Mouse (Mus musculus) heart, postnatal 25 days (tissue): ENCODE results near the gene Cfap126. TPM values are rescaled to one million over a fixed set of nuclear protein-coding genes. Genes with fewer than 3 reads are reported as not detected.
"Not testable (repeated sequence)": the region's sequence is repeated elsewhere in the genome, so short reads cannot be mapped to it uniquely, and the experiment has no call there.

Source experiments
- DNase-seq: peaks from one replicate; pipeline ENCODE4 v3.0.0; 2022; ENCODE audit warnings: low spot score
- intact Hi-C: fragments of 180-260 bp; cut with DNase I; formaldehyde crosslinking; loops from one replicate; pipeline ENCODE4 v1.15.1; 2025
- total RNA-seq, 2 experiments: library from RNA; stranded (reverse); gene quantifications; 2 replicates each; pipeline ENCODE4 v1.2.3; 2021

Cfap126 gene
- total RNA-seq, 2 experiments from 2014 or later, result 0.34 to 1.1 TPM

DNA sequence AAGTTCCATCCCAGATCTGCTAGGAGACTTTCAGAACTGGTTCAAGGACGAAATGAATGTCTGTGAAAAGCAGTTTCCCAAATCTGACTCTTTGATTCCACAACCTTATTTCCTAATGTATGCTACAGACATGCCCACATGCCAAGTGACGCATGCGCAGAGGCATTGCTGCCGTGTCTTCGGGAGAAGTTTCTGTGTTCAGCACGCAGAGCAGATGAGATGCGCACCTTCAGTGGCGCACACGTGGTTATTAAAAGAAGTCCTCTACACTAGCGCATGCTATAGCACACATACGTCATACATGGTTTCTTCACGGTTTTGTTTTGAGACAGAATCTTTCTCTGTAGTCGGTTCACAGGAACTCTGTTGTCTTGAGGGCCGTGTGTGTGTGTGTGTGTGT lies 5.7 kb downstream of the Cfap126 start:
- no peak for DNase-seq
- intact Hi-C loops, result loop anchor here (2.0 to 10.0 kb wide), 5 partner anchors 33 to 355 kb away; partner anchors contain the start of genes Mpz and Sdhc

- intact Hi-C loops, result no loop called here
- no peak for DNase-seq
Measured at GRCm38 (mm10) chr1:171120893-171121292, 7.2 kb downstream of the Cfap126 start.

- no peak for DNase-seq
- intact Hi-C loops, result no loop called here
Measured at GRCm38 (mm10) chr1:171121839-171122238, 8.1 kb downstream of the Cfap126 start.

DNA sequence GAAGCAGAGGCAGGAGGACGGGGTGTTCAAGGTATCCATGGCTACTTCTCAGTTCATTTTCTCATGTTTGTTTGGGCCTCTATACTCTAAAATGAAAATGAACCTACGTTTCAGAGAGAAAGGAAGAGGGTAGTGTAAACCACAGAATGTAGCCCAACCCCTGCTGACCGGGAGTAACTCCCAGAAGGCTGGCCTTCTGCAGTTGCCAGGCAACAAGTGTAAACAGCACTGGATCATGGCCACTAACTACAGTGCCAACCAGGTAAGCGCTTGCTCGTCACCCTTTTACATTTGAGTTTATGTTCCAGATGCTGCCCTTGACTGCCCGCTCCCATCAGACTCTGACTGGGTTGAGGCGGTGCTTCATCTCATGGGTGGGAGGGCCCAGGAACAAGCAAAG lies 9.2 kb downstream of the Cfap126 start:
- no peak for DNase-seq
- intact Hi-C loops, result no loop called here

DNA sequence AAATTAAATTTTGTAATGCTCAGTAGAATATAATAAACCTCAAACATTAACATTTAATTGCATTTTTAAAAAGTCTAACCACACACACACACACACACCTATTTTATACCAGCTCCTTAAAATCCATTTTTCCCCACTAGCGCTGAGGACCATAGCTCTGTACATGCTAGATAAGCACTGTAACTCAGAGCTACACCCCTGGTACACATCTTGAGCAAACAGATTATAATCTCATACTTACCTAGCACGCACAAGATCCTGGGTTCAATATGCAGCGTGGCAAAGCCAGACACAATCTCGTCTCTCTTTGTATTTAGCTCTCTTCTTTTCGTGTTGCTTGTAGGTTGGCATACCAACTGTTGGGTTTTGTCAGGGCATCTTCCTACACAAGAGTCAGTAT lies 10.7 kb downstream of the Cfap126 start:
- no peak for DNase-seq
- intact Hi-C loops, result no loop called here

DNA sequence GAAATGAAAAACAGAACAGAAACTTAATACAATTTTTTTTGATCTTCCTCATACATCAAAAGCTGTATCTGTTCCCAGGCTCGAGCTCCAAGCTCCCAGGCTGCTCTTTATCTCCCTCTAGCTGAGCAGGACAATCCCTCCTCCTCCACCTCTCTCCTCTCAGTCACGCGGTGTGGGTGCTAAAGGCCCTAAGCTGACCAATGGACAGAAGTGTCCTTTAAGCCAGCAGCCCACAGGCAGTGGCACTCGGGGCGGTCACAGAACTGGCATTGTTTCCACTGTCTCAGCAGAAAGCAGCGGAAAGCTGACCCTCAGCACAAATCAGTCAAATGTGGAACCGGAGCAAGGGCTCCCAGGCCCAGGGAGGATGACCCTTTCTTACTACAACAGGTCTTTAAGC lies 15.5 kb downstream of the Cfap126 start:
- peak; percentile 31 for DNase-seq
- intact Hi-C loops, result no loop called here

DNA sequence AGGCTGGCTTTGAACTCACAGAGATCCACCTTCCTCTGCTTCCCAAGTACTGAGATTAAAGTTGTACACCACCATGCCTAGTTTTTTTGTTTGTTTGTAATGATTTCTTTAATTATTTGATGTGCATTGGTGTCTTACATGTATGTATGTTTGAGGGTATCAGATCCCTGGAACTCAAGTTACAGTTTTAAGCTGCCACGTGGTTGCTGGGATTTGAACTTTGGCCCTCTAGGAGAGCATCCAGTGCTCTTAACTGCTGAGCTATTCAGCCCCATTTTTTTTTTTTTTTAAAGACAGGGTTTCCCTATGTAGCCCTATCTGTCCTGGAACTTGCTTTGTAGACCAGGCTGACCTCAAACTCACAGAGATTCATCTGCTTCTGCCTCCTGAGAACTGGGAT lies 17.3 kb downstream of the Cfap126 start:
- intact Hi-C loops, result no loop called here
- no peak for DNase-seq

DNA sequence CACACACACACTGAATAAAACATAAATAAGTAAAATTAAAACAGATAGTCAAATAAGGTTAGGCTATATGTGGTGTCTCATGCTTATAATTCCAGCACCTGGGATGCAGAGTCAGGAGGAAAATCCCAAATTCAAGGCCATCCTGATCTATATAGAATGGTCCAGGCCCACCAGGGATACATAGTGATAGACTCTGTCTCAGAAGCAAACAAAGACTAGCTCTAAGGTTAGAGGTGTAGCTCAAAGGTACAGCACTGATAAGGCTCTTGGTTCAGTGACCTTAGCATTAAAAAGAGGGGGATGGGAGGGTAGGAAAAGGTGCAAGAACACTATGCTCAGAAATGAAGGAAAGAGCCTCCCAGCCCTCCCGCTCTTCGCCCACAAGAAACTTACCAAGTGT lies 21.9 kb downstream of the Cfap126 start:
- DNase-seq, result no peak
- intact Hi-C loops, result no loop called here

GRCm38 (mm10) chr1:171137486-171138155 lies 23.9 kb downstream of the Cfap126 start:
- not testable (repeated sequence) for DNase-seq

GRCm38 (mm10) chr1:171142981-171143380 lies 29.3 kb downstream of the Cfap126 start:
- DNase-seq, intact Hi-C loops: not testable (repeated sequence)

More at GRCm38 (mm10) chr1:171137486-171138155, 23.9 kb downstream of the Cfap126 start:
- intact Hi-C loops, result not testable (repeated sequence)

DNA sequence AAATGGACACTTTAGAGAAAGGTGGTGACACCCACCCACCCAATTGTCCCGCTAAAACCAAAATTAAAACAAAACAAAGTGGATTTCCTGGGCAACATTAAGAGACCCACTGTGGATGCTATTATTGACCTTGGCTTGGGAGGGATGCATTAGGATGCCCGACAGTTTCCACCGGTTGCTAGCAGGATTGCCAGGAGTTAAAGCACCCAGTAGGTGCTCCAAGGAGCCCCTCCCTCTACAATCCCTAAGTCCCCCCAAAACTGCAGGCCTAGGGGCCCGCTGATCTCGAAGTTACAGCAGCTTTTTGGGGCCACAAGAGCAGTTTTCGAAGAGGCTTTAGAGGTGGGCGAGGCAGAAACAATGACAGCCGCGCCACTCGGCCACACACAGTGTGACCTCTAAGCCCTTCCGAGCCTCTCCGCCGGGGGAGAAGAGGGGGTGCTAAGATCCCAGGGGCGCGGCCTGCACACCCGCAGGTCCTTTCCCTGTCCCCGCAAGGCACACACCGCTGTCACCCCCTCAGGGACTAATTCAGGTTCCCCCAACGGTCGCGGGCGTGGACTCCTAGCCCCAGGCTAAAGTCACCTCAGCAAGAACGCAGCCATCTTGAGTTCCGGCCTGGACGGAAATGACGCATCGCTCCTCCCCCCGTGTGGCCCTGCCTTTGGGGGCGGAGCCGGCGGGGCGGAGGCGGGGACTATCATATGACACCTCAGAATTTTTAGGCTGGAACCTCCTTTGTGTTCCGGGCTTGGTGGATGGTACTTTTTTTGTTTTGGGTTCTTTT lies 36.4 kb downstream of the Cfap126 start, which contains the start of the genes Sdhc and Mpz:
Gene Sdhc (minus strand): TSS at position 630 of the 787 bp plus-strand sequence.
Gene Mpz (plus strand): TSS at position 738 of the 787 bp plus-strand sequence.
- intact Hi-C loops, result loop anchor here (5.0 kb wide), 1 partner anchor 33 kb away; no protein-coding TSS in a partner anchor
- DNase-seq, result peak; percentile 92

GRCm38 (mm10) chr1:171150838-171151391 lies 37.2 kb downstream of the Cfap126 start:
- DNase-seq, result no peak

DNA sequence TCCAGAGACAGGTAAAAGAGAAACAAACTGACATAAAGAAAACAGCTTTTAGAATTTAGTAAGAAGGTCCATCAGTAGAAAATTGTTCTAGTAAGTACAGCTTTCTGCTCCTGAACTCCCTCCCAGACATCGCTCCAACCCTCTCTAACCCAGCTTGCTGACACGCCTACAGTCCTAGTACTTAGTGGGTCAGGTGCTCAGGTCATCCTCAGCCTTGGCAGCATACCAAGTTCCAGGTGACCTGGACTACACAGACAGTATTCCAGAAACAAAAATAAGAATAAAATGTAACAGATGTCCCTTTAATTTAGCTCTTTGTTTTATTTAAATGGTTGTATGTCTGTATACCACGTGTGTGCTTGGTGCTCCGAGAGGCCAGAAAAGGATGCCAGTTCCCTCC lies 38.2 kb downstream of the Cfap126 start:
- intact Hi-C loops, result loop anchor here (5.0 kb wide), 1 partner anchor 35 kb away; no protein-coding TSS in a partner anchor

More at GRCm38 (mm10) chr1:171150838-171151391, 37.2 kb downstream of the Cfap126 start:
- intact Hi-C loops, result loop anchor here (5.0 kb wide), 1 partner anchor 34 kb away; no protein-coding TSS in a partner anchor

DNA sequence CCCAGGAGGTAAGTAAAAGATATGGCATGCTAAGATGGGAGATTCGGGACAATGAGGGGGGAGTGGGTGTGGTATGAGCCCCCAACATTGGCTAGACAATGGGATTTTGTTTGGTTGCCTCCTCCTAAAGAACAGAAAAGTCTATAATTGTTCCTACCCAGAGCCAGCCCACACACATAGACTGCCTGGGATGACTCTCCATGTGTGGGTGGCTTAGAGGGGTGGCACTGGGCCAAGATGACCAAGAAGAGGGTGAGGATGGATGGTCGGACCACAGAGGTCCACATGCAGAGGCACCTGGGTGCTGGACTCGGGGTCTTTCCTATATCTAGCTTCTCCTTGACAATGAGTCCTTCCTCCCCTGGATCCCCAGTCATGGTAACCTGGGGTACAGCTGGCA lies 42.9 kb downstream of the Cfap126 start:
- intact Hi-C loops, result no loop called here
- no peak for DNase-seq

More for the DNA sequence above, 38.2 kb downstream of the Cfap126 start:
- DNase-seq, result no peak

- intact Hi-C loops, result no loop called here
- DNase-seq, result no peak
Measured at GRCm38 (mm10) chr1:171157965-171158364, 44.2 kb downstream of the Cfap126 start.

DNA sequence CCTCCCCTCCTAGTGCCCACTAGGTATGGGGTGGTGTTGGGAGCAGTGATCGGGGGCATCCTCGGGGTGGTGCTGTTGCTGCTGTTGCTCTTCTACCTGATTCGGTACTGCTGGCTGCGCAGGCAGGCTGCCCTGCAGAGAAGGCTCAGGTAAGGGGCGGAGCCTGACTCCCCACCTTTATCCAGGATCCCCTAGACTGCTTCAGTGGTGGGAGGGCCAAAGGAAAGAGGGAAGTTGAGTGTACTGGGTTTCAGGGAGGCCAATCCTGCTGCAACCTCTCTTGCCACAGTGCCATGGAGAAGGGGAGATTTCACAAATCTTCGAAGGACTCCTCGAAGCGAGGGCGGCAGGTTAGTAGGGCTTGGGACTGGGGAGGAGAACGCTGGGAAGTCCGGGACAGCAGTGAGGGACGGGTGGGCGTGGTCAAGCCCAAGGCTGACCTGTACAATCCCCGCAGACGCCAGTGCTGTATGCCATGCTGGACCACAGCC lies 45.8 kb downstream of the Cfap126 start:
- intact Hi-C loops, result no loop called here

GRCm38 (mm10) chr1:171162526-171162925 lies 48.8 kb downstream of the Cfap126 start:
- intact Hi-C loops, result no loop called here
- no peak for DNase-seq

More for the DNA sequence above, 45.8 kb downstream of the Cfap126 start:
- no peak for DNase-seq

GRCm38 (mm10) chr1:171164258-171164657 lies 50.5 kb downstream of the Cfap126 start:
- intact Hi-C loops, result no loop called here
- DNase-seq, result no peak

DNA sequence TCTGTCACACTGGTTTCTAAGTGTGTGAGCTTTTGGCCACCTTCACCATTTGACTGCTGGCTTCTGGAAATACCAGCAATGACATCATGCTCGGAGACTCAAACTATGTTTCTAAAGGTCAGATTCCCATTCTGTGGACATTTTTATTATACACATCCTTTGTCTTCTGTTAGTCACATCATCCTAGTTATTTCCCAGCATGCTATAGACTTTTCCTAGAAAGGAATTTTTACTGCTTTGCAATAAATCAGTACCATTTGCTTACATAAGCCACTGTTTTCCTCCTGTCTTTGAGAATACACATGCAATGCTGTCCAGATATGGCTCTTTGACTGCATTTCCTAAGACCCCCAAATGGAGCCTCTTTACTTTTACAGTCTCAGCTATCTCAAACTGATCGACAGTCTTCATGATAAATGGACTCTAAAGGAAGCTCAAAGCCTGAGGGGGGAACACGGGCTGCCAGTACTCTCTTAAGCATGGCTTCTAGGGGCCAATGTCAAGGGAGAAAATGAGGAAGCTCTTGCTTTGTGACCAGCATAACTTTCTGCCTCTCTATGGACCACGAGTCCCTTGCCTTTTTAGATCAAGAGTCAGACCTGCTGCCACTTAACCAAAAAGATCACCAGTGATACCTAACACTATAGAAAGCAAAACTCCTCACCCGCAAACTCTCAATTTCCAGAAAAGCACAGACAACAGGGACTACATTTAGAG lies 52.1 kb downstream of the Cfap126 start:
- intact Hi-C loops, result loop anchor here (1.0 to 2.0 kb wide), 2 partner anchors 29 to 55 kb away; no protein-coding TSS in a partner anchor
- DNase-seq, result no peak

GRCm38 (mm10) chr1:171168906-171169305 lies 55.2 kb downstream of the Cfap126 start:
- intact Hi-C loops, result no loop called here

More at GRCm38 (mm10) chr1:171168906-171169305, 55.2 kb downstream of the Cfap126 start:
- DNase-seq, result no peak
